Mouse (Mus musculus): ENCODE results near the gene E030018B13Rik. TPM values are rescaled to one million over a fixed set of nuclear protein-coding genes. Genes with fewer than 3 reads are reported as not detected.

E030018B13Rik gene
- polyA plus RNA-seq, 1 experiment from 2014 or later, result not detected

DNA sequence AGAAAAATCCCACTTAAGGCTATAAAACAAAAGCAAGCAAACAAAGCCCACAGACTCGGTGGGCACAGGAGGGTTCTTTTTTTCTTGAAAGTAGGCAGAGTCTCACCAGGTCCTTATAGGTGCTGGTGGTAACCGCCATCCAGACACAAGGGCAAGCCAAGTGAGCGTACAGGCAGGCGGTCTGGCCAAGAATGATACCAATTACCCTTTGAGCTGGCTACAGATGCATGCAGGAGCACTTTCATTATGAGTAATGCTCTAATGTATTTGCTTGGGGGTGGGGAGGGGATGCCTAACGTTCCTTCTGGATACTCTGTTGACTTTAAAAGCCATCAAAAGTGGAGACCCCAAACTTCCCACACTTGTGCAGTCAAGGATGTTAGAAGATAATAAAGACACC is 14.1 kb downstream of the E030018B13Rik start:
- Histone ChIP-seq H3K36me3 (ENCODE audit: control insufficient read depth, insufficient read depth) (no peaks in the 10 kb centered on the region), H3K27me3 (replicated peaks; ENCODE audit: control insufficient read depth, insufficient read depth, low read length) (no peaks in the 10 kb centered on the region), H3K4me3 (ENCODE audit: low read depth, low read length) (no peak overlapping the region), H3K9me3 (ENCODE audit: control insufficient read depth) (no peaks in the 10 kb centered on the region), H3K4me1 (replicated peaks; ENCODE audit: control insufficient read depth, insufficient read depth, low read length) (peaks cover 6% of the 10 kb centered on the region), H3K9ac (ENCODE audit: low read depth, low read length) (no peak overlapping the region), H3K27ac (ENCODE audit: low read depth, low read length) (no peak overlapping the region), H3K4me2 (replicated peaks; ENCODE audit: low read depth) (no peak overlapping the region)
- no peak for TF ChIP-seq CTCF (IDR thresholded peaks at IDR 0.05; ENCODE audit: low read depth)
- 67% methylated on average over 5 of the region's 5 CpGs for WGBS
- no peak for ATAC-seq

- no peak overlapping the region for H3K9ac ChIP-seq (ENCODE audit: low read depth, low read length)
- H3K9me3 ChIP-seq (ENCODE audit: control insufficient read depth), result no peaks in the 10 kb centered on the region
- H3K36me3 ChIP-seq (ENCODE audit: control insufficient read depth, insufficient read depth), result no peaks in the 10 kb centered on the region
- no peak for TF ChIP-seq CTCF (IDR thresholded peaks at IDR 0.05; ENCODE audit: low read depth)
- no peak overlapping the region for H3K4me2 ChIP-seq (replicated peaks; ENCODE audit: low read depth)
- no peak for ATAC-seq
- H3K27me3 ChIP-seq (replicated peaks; ENCODE audit: control insufficient read depth, insufficient read depth, low read length), result no peaks in the 10 kb centered on the region
- H3K27ac ChIP-seq (ENCODE audit: low read depth, low read length), result no peak overlapping the region
- WGBS, result 58% methylated on average over 3 of the region's 3 CpGs
- no peak overlapping the region for H3K4me3 ChIP-seq (ENCODE audit: low read depth, low read length)
- H3K4me1 ChIP-seq (replicated peaks; ENCODE audit: control insufficient read depth, insufficient read depth, low read length), result 0 out of 2 replicates have a peak, but pooled peaks cover 3% of the 10 kb centered on the region
These were observed 15.8 kb downstream of the E030018B13Rik start for GRCm38 (mm10) chr7:63932461-63932860.

DNA sequence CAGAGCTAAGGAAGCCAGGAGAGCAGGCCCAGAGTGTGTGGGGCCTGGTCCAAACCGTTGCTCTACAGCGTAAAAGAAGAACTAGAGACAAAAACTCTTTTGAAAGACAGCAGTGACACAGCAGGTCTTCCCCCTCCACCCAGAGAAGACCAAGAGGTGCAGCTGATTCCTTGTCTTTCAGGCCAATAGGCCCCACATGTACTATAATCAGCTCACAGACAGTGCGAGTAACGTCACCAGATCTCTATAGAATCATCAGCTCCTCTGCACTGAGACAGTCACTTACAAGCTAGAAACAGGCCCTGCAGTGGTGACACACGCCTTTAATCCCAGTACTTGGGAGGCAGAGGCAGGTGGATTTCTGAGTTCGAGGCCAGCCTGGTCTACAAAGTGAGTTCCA is 17.2 kb downstream of the E030018B13Rik start:
- no peak for TF ChIP-seq CTCF (IDR thresholded peaks at IDR 0.05; ENCODE audit: low read depth)
- ATAC-seq, result no peak
- no peaks in the 10 kb centered on the region for H3K27me3 ChIP-seq (replicated peaks; ENCODE audit: control insufficient read depth, insufficient read depth, low read length)
- H3K4me3 ChIP-seq (ENCODE audit: low read depth, low read length), result no peak overlapping the region
- H3K4me2 ChIP-seq (replicated peaks; ENCODE audit: low read depth), result no peak overlapping the region
- no peaks in the 10 kb centered on the region for H3K9me3 ChIP-seq (ENCODE audit: control insufficient read depth)
- H3K27ac ChIP-seq (ENCODE audit: low read depth, low read length), result no peak overlapping the region
- no peaks in the 10 kb centered on the region for H3K36me3 ChIP-seq (ENCODE audit: control insufficient read depth, insufficient read depth)
- H3K4me1 ChIP-seq (replicated peaks; ENCODE audit: control insufficient read depth, insufficient read depth, low read length), result 0 out of 2 replicates have a peak, but pooled peaks cover 3% of the 10 kb centered on the region
- no peak overlapping the region for H3K9ac ChIP-seq (ENCODE audit: low read depth, low read length)
- WGBS, result 90% methylated on average over 6 of the region's 6 CpGs

DNA sequence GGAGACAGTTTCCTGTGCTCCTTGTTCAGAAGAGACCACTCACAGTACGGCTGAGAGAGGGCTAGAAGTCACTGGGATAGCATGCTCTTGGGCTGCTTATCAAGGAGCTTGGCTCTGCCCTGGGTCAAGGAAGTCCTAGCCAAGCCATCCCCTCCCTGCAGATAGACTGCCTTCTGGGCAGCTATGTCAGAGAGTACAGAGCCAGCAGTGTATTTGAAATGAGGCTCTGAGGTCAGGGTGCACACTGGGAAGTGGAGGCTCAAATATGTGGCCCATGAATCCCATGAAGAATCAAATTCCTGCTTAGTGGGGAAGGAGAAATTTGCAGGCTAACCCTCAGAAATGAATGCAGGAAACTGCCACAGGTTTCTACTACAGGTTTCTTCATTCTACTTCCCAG is 17.9 kb downstream of the E030018B13Rik start:
- H3K4me2 ChIP-seq (replicated peaks; ENCODE audit: low read depth), result no peak overlapping the region
- H3K9ac ChIP-seq (ENCODE audit: low read depth, low read length), result no peak overlapping the region
- ATAC-seq, result no peak
- H3K4me3 ChIP-seq (ENCODE audit: low read depth, low read length), result no peak overlapping the region
- 89% methylated on average over 1 of the region's 1 CpGs for WGBS
- H3K36me3 ChIP-seq (ENCODE audit: control insufficient read depth, insufficient read depth), result no peaks in the 10 kb centered on the region
- no peaks in the 10 kb centered on the region for H3K9me3 ChIP-seq (ENCODE audit: control insufficient read depth)
- no peaks in the 10 kb centered on the region for H3K27me3 ChIP-seq (replicated peaks; ENCODE audit: control insufficient read depth, insufficient read depth, low read length)
- no peak for TF ChIP-seq CTCF (IDR thresholded peaks at IDR 0.05; ENCODE audit: low read depth)
- H3K4me1 ChIP-seq (replicated peaks; ENCODE audit: control insufficient read depth, insufficient read depth, low read length), result 0 out of 2 replicates have a peak, but pooled peaks cover 3% of the 10 kb centered on the region
- no peak overlapping the region for H3K27ac ChIP-seq (ENCODE audit: low read depth, low read length)

DNA sequence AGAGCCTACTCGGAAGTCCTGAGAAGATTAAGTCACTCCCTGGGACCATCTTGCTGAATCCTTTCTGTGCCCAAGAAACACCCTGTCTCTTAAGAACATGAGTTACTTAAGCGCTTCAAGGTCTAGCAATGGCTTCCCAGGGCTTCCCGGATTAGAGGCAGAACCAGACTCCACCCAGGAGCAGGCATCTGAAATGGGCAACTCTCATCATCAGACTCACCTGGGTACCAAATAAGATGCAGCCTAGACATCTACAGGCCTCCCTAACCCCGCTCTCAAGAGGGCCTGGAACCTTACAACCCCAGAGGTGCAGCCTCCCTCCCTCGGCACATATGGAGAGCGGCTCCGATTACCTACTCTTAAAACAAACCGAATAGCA is 19.1 kb downstream of the E030018B13Rik start:
- peak overlapping the region; percentile 92; the same call in 1 of the 2 replicates for H3K9ac ChIP-seq (ENCODE audit: low read depth, low read length)
- ATAC-seq, result no peak
- no peak overlapping the region for H3K27ac ChIP-seq (ENCODE audit: low read depth, low read length)
- WGBS, result 33% methylated on average over 8 of the region's 8 CpGs
- peak overlapping the region; percentile 95 for H3K4me2 ChIP-seq (replicated peaks; ENCODE audit: low read depth)
- H3K4me1 ChIP-seq (replicated peaks; ENCODE audit: control insufficient read depth, insufficient read depth, low read length), result 0 out of 2 replicates have a peak, but pooled peaks cover 3% of the 10 kb centered on the region
- peak overlapping the region; percentile 80 for H3K4me3 ChIP-seq (ENCODE audit: low read depth, low read length)
- H3K27me3 ChIP-seq (replicated peaks; ENCODE audit: control insufficient read depth, insufficient read depth, low read length), result no peaks in the 10 kb centered on the region
- H3K36me3 ChIP-seq (ENCODE audit: control insufficient read depth, insufficient read depth), result no peaks in the 10 kb centered on the region
- no peak for TF ChIP-seq CTCF (IDR thresholded peaks at IDR 0.05; ENCODE audit: low read depth)
- H3K9me3 ChIP-seq (ENCODE audit: control insufficient read depth), result no peaks in the 10 kb centered on the region

- no peak for ATAC-seq
- H3K27me3 ChIP-seq (replicated peaks; ENCODE audit: control insufficient read depth, insufficient read depth, low read length), result no peaks in the 10 kb centered on the region
- WGBS, result 1% methylated on average over 34 of the region's 34 CpGs
These were observed 19.7 kb downstream of the E030018B13Rik start for GRCm38 (mm10) chr7:63936188-63936985.

More at GRCm38 (mm10) chr7:63936188-63936985, 19.7 kb downstream of the E030018B13Rik start:
- peak overlapping the region; percentile 100 for H3K27ac ChIP-seq (ENCODE audit: low read depth, low read length)
- H3K4me2 ChIP-seq (replicated peaks; ENCODE audit: low read depth), result peak overlapping the region; percentile 95
- peak overlapping the region; percentile 92 for H3K9ac ChIP-seq (ENCODE audit: low read depth, low read length)
- peak; percentile 59 for TF ChIP-seq CTCF (IDR thresholded peaks at IDR 0.05; ENCODE audit: low read depth)
- H3K9me3 ChIP-seq (ENCODE audit: control insufficient read depth), result no peaks in the 10 kb centered on the region
- no peaks in the 10 kb centered on the region for H3K36me3 ChIP-seq (ENCODE audit: control insufficient read depth, insufficient read depth)
- H3K4me1 ChIP-seq (replicated peaks; ENCODE audit: control insufficient read depth, insufficient read depth, low read length), result 0 out of 2 replicates have a peak, but pooled peaks cover 3% of the 10 kb centered on the region
- H3K4me3 ChIP-seq (ENCODE audit: low read depth, low read length), result peak overlapping the region; percentile 80

Data from intestine, postnatal 0 days (tissue).